Mouse (Mus musculus): ENCODE measurements around the gene Nono.

Nono gene

DNA sequence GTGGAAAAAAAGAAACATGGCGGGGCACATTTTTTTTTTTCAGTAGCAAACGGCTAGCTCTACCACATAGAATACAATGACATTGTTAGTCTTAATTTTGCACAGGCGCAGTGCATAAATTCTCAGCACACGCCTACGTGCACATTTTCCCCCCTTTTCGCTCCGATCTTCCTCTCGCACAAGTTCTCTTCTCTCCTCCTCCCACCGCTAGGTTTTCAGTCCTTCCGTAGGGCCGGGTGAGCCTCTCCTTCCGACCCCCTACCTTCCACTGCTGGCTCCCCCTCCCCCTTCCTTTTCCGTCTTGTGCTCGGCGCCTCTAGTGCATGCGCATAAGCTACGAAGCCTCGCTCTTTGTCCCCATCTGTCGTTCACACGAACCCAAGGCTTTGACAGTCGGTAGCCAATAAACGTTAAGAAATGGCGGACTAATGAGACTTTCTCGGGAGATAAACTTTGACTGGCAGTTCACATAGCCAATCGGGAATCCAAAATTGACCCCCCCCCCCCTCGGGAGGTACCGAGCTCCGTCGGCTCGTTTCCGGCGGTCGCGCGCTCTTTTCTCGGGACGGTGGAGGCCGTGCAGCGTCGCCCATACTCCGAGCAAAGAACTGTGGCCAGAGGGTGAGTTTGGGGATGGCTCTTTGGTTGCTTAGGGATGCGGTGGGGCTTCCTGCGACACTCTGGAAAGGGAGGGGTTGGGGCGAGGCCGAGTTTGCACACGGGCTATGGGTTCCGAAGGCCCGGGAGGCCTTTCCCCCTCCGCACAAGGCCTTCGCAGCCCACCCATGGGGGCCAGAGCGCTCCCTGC is at the start of gene Nono:
Gene Nono, plus strand, starts transcription at position 177 of the 808 bp plus-strand sequence.
- peak; percentile 75 for DNase-seq

DNA sequence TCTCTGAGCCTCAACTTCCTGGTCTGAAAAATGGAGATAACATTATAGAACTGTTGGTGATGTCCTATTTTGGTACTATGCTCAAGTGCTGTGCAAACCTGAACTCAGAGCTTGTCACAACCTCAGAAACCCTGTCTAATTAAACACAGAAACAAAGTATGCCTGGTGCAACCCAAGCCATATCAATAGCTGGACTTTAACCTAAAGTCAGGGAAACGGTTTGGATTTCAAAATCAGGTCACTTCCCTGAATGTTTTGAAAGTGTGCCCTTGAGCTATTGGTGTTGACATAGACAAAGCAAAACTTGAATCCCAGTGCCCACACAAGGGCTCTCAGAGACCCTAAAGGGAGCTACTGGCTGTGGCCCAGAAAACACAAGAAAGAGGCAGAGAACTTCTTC is 49.4 kb upstream of the Nono start:
- no peak for DNase-seq

DNA sequence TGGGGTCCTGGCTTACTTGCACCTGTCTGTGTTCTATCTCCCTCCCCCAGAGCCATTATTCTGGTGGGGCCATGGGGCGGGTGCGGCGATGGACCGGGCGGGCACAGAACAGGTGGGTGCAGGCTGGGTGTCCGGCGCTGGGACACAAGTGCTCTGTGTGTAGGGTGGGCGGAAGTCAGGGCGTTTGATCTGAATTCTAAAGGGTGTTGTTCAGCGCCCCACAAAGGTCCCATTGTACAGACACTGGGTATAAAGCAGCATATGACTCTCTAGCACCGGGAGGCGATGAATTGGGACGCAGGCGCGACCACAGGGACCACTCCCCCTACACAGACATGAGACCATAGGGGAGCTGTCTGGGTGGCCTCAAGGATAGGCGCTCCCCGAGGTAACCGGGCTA is 45.7 kb upstream of the Nono start:
- DNase-seq = no peak

DNA sequence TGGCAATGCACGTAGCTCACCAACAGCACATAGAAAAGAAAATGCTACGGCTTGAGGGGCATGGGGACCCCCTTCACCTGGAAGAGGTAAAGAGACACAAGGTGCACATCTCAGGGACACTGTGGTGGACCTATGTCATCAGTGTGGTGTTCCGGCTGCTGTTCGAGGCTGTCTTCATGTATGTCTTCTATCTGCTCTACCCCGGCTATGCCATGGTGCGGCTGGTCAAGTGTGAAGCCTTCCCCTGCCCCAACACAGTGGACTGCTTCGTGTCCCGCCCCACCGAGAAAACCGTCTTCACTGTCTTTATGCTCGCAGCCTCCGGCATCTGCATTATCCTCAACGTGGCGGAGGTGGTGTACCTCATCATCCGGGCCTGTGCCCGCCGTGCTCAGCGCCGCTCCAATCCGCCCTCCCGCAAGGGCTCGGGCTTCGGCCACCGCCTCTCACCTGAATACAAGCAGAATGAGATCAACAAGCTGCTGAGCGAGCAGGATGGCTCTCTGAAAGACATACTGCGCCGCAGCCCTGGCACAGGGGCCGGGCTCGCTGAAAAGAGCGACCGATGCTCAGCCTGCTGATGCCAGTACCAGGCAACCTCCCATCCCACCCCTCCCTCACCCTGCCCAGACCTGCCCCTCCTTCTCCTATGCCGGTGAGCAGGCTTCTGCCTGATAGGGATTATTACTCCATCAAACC is 44.5 kb upstream of the Nono start:
- no peak for DNase-seq

DNA sequence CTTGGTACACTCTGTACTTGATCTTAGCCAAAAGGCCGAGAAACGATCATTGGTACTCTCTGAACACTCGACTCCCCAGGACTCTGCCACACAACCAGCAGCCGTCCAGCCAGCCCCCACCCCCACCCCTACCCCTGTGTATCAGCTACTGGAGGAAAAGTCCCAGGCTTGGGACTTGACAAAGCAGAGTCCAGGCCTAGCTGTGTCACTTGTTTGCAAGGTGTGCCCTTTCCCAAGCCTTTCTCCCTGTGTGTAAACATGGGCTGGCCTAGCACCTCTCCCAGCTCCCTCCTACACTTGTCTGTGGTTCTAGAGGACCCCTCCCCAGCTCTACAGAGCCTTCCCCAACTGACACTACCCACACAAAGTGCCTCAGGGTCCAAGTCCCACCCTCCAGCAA is 42.9 kb upstream of the Nono start:
- DNase-seq = no peak

DNA sequence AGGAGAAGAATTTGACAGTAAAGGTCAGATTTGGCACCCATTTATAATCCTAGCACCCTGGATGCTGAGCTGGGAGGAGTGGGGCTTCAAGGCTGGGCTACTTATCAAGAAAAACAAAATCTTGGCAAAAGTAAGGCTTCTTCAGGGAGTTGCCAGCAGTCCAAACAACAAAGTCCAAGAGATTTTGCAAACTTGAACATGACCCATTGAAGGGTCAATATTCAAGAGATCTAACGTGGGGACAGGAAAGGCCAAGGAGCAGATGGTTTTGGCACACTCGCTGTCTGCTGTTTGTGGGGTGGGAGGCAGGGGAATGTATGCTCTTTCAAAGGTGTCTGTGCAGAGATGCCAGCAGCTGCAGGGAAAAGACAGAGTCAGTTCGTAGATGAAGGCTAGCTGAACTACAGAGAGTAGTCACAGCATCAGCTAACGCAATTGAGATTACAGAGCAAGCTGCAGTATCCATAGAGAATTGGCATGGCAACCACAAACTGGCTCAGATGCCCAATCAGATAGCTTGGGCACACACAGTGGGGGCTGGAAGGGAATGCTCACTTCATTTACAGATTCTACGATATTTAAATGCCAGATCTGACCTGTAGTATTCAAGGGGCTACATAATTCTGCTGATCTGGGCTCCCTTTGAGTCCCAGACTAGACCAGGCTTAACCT is 40.1 kb upstream of the Nono start:
- DNase-seq = no peak

DNA sequence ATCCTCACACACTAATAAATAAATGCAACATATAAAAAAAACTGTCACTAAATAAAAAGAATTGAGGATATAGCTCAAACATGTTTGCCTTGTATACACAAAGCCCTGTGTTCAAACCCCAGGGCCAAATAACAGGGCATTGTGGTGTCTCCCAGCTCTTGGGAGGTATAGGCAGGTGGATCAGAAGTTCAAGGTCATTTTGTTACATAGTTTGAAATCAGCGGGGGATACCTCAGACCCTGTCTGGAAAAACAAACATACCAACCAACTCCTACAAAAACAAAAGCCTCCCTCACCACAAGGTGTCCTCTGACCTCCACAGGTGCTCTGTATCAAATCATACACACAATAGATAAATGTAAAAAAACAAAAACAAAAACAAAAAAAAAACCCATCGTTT is 34.8 kb upstream of the Nono start:
- no peak for DNase-seq

DNA sequence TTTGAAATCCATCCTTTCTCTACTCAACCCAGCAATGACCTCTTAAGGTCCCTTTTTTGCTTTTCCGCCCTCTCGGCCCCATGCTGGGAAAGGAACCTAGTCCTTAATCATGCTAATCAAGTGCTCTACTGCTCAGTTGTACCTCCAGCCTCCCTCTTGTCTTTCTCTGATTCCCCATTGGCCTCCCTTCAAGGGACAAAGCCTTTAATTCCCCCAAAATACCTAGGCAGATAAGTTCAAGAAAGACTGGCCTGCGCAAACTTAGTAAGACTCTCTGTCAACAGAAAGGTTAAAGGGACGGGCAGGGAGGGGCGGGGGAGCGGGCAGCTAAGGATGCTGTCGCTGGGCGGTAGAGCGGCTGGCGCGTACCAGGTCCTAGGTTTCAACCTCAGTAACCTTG is 32.7 kb upstream of the Nono start:
- no peak for DNase-seq

DNA sequence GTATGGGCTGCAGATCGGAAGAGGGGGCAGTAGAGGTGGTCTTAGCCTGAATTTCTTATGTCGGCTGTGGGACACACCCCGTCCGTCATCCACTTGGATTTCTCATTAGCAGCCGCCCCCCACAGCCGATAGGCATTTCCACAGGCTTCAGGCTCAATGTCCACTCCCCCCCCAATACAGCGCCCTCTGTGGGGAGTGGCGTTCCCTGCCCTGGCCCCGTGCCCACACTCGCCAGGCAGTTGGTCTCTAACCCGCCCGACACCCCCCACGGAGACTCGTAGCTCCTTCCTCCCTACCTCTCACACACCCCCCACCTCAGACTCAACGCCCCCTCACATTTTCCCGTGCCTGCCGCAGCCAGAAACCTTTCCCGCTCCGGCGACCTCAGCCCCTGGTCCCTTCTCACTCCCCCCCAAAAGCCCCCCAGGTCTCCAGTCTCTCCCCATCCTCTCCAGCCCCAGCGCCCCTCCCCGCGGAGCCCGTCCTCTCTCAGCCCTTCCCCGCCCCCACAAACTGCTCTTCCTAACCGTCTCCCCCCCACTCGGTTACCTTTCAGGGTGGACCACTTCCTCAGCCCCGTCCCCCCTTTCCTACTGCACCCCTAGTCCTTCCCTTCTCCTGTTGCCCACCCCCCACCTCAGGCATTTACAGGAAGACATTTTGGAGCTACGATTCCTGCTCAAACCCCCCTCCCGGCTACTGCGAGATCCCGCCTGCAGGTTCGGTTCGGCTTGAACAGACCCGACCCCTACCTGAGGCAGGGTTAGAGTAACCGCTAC is 10.0 kb upstream of the Nono start:
- peak; percentile 57 for DNase-seq

DNA sequence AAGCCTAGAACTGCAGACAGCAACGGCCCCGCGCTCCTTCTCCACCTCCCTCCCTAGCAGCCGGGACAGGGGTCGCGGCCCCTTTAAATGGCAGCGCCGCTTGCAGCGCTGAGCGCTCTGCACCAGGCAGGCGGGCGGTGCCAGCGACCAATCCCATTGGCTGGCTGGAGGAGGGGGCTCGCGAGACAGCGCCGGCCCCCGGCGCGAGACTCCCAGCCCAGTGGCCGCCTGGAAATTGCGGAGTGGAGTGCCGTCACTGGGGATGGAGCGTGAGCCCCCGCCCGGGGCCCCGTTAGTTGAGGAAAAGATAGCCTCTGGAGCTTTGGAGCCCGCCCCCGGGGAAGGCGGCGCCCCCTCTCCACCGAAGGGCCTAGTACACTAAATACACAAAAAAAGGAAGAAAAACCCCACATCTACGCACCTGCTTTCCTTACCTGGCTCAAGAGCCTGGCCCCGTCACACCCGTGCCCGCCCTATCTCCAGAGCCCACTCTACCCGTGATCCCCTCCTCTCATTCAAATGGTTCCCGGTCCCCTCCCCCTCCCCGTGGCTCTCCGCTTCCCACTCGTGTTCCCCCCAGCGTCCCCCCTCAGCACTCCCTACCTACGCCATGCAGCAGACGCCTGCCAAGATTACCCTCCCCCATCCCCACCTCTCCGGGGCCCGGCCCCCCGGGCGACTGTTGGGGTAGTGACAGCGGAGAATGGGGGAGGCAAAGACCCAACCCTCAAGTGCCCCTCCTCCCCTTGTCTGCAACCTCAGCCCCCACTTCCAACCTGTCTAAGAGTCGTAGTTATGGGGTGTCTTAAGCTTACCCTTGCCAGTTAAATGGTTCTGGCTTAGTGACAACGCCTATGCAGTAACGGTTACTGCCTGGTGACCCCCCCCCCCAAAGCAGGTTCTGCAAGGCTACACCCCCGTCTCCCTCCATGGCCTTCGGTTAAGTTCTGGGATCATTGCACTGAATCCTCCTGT is 9.1 kb upstream of the Nono start:
- DNase-seq = peak; percentile 81

DNA sequence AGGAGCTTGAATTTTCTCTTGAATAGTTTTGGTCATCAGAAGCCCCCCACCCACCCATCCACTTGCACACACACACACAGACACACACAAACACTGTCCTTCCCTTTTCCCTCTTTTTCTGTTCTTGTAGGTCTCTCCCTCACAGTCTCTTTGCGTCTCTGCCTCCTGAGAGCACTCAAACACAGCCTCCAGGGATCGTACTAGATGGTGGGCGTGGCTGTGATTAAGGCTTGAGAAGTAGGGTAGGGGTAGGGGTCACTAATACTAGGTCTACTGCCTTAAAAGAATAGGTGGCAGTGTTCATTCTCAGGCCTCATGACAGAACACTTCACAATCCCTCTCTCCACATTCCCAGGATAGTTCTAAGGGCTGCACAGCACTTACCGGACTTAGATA is 8.4 kb upstream of the Nono start, which contains the start of gene Zmym3:
Gene Zmym3, minus strand, starts transcription at position 150 of the 396 bp plus-strand sequence.
- DNase-seq = no peak

DNA sequence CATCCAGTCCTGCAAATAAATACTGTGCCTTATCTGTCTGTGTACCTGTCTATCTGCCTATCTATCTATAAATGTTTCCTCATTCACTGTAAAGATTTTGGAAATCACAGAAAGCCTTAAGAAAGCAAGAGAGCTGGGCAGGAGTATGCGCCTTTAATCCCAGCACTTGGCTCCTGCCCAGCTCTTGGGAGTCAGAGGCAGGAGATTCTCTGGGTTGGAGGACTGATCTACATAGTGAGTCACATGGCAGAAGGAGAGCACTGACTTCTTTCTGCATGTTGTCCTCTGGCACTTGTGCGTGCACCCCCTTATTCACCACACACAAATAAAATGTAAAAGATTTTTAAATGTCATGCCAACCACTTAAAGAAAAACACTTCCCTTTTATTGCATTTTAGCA is 5.7 kb upstream of the Nono start:
- DNase-seq = no peak

DNA sequence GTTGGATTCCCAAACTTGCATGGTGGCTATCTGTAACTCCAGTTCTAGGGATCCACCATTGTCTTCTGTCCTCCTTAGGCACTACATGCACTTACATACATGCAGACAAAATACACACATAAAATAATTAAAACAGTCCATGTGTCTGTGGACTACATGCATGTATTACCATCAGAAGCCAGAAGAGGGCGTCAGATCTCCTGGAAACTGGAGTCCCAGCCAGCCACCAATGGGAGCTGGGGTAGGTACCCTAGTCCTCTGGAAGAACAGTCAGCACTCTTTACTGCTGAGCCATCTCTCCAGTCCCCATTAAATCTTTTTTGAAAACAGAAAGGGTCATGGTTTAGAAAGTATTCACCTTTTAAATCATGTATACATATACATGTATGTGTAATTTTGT is 1.3 kb upstream of the Nono start:
- DNase-seq = no peak

DNA sequence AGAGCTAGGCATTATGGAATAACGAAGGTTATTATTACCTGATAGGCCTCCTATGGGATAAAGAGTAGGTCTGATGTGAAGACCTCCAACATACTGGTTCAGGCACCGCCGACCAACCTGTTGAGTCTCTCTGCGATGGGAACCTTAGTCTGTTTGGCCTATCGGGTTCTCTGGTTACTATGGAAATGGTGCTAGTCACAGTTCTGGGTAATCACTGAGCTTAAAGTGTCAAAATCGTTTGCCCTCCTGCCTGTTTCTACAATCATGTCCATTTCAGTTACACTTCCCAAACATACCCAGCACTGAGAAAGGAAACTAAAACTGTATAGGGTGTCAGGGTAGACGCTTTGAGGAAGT is 355 bp upstream of the Nono start:
- DNase-seq = no peak

DNA sequence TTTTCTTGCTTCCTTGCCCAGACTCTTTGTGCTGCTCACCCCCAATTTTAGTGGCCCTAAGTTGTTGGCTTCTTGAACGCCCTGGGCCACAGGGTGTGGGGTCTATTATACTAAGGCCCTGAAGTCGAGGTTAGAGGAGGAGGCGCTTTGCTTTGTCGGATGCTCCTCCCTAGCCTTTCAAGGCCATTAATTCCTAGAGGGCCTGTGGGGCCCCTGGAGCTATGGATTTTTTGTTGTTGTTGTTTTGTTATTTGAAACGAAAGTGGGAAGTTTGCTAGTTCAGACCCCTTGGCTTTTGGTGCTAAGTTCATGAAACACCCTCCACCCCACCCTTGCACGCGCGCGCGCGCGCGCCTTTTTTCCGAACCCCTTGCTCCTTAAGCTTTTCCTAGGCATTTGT is 858 bp downstream of the Nono start:
- DNase-seq = no peak

DNA sequence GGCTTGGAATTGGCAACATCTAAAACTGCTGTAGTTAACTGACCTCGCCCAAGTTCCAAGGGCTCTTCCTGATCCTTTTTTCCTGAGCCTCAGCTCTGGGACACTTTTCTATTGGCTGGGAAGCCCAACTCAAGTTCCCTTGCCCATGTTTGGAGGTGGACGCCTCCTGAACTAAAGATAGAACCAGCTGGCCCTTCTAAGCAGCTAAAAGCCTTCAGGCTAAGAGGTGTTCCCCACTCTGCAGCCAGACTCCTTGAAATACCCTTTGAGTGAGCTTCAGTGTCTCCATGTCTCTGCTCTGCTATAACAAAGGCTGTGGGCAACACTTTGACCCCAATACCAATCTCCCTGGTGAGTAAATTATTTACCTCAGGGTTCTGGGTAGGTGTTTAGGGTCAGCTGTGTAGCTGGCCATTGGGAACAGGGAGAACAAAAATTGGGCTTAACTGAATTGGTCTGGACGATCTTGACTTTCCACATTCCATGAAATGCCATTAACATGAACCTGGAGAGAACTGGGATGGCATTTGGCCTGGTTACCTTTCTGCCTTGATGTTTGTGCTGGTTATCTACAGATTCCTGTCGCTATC is 19.9 kb downstream of the Nono start, which contains the start of gene Itgb1bp2:
Gene Itgb1bp2, plus strand, starts transcription at position 203 of the 590 bp plus-strand sequence.
- DNase-seq = peak; percentile 10

DNA sequence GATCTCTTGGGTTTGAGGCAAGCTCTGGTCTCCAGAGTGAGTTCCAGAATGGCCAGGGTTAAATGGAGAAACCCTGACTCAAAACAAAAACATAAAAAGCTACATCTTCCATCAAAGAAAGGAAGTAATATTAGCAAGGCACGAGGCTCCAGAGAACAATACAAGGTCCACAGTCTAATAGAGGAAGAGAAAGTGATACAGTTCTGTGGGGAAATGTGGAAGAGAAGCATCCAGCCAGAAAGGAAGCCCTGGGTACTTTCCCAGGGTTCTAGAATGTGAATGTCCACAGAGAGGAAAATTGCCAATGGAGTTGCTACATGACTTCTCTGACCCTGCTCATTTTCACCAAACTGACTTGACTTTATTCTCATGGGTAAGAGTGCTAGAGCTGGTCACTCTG is 22.0 kb downstream of the Nono start:
- DNase-seq = no peak

DNA sequence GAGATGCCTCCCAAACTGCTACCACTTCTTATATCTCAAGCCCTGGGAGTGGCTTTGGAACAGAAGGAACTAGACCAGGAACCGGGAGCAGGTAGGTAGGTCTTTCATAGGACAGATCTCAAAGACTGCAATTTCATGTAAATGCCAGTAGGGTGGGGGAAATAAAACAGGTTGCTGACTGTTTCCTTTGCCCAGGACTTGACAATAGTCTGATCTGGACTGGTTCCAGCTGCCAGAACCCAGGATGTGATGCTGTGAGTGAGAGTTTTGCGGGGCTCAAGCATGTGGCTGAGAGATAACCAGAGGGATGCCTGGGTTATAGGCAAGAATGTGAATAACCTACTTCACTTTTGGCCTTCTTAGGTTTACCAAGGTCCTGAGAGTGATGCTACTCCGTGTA is 22.5 kb downstream of the Nono start:
- no peak for DNase-seq

DNA sequence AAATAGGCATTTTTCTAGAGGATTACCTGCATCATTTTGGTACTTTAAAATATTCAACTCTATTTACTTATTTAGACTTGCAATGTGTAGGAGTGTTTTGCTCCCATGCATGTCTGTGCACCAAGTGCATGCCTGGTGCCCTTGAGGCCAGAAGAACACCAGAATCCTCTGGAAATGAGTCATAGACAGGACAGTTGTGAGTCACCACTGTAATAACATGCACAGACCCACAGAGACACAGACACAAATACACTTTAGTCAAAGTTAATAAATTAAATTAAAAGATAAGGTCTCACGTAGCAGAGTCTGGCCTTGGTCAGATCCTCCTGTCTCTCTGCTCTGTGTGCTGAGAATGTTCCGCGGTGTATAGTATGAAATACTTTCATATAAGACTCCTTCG is 43.1 kb downstream of the Nono start:
- DNase-seq = no peak

DNA sequence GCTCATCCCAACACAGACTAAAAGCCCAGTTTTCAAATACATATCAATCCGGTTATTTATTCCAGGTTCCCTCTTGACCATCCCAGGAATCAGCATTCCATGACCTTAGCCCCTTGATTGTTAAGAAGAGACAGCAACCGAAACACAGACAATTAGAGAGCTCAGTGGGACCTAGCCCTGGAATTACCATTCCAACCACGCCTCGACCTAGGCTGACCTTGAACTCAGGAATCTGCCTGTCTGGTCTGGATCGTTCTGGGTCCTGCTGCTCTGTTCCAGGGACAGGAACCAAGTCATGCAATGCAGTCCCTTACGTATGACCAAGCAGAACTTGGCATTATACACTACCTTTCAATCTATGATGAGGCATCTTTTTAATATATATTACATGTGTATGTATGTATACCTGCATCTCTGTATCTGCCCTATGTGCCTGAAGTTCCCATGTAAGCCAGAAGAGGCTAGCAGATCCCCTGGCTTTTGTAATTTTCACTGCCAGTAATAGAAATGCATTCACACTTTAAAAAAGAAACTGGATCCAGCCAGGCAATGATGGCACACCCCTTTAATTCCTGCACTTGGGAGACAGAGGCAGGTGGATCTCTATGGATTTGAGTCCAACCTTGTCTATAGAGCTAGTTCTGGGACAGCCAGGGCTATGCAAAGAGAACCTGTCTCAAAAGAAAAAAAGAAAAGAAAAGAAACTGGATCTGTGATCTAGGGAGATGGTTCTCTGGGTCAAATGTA is 52.7 kb downstream of the Nono start:
- no peak for DNase-seq
